Mouse (Mus musculus) midbrain, embryonic 16.5 days (tissue): ENCODE data around the gene Ftcd. TPM values are rescaled to one million over a fixed set of nuclear protein-coding genes. Genes with fewer than 3 reads are reported as not detected.

Experiments
- ATAC-seq: fragments of 200-750 bp; cut with Nextera tagmentation; 2 replicates; pipeline ENCODE4 v1.8.0; 2017; ENCODE audit warnings: moderate TSS enrichment
- H3K27ac ChIP-seq: fragments of 300-500 bp; sonication (generic); 2 replicates; pipeline ENCODE4 v1.5.1; 2014; ENCODE audit warnings: mild to moderate bottlenecking, low read length, mixed read lengths
- H3K27me3 ChIP-seq: fragments of 300-500 bp; sonication (generic); 2 replicates; pipeline ENCODE4 v1.6.1; 2014; ENCODE audit warnings: low read depth, low read length, mixed read lengths; ENCODE audit not compliant: control insufficient read depth, insufficient read depth
- H3K36me3 ChIP-seq: fragments of 300-500 bp; sonication (generic); 2 replicates; pipeline ENCODE4 v1.6.1; 2014; ENCODE audit warnings: mild to moderate bottlenecking, low read length, moderate library complexity, mixed read lengths; ENCODE audit not compliant: control insufficient read depth, insufficient read depth
- H3K4me1 ChIP-seq: fragments of 300-500 bp; sonication (generic); 2 replicates; pipeline ENCODE4 v1.6.1; 2014; ENCODE audit warnings: mild to moderate bottlenecking, low read length, mixed read lengths; ENCODE audit not compliant: control insufficient read depth, insufficient read depth
- H3K4me2 ChIP-seq: fragments of 300-500 bp; sonication (generic); 2 replicates; pipeline ENCODE4 v1.6.1; 2014; ENCODE audit warnings: mild to moderate bottlenecking, low read length, mixed read lengths
- H3K4me3 ChIP-seq: fragments of 300-500 bp; sonication (generic); 2 replicates; pipeline ENCODE4 v1.5.1; 2014; ENCODE audit warnings: low read depth, mild to moderate bottlenecking, low read length, moderate library complexity, mixed read lengths
- H3K9ac ChIP-seq: fragments of 300-500 bp; sonication (generic); 2 replicates; pipeline ENCODE4 v1.6.1; 2014; ENCODE audit warnings: low read depth, low read length, mixed read lengths
- H3K9me3 ChIP-seq: fragments of 300-500 bp; sonication (generic); replicated peaks from 2 replicates; pipeline ENCODE4 v1.6.1; 2014; ENCODE audit warnings: mild to moderate bottlenecking, low read length, mixed read lengths; ENCODE audit not compliant: control insufficient read depth, poor library complexity, severe bottlenecking
- whole genome bisulfite sequencing: fragments of 180-500 bp; shearing (Covaris S2); extraction: QIAGEN DNeasy Blood & Tissue Kit; methylation state at CpG from one replicate; pipeline ENCODE4 v1.1.7; 2014; 5-methylcytosine and 5-hydroxymethylcytosine counted together
- polyA plus RNA-seq: library from polyadenylated mRNA; unstranded; fragments of >200 nt; fragmentation: Nextera tagmentation; extraction: Ambion mirVana; gene quantifications from 2 replicates; pipeline ENCODE4 v1.2.1, GENCODE M21; 2015

The Ftcd gene
- 0.09 TPM in 1 of 2 replicates, not detected in the other for polyA plus RNA-seq

GRCm38 (mm10) chr10:76575374-76575773 is at the start of gene Ftcd:
Gene Ftcd (plus strand): TSS chr10:76575648.
- no peak within 1 kb of the TSS for H3K9ac ChIP-seq
- WGBS: 81% methylated on average over 3 of the region's 3 CpGs
- no peaks in the 10 kb centered on the region for H3K27me3 ChIP-seq
- H3K4me2 ChIP-seq: no peak within 1 kb of the TSS
- no peak for ATAC-seq
- H3K27ac ChIP-seq: no peak within 1 kb of the TSS
- H3K9me3 ChIP-seq: no peaks in the 10 kb centered on the region
- H3K4me3 ChIP-seq: no peak within 1 kb of the TSS
- no peaks in the 10 kb centered on the region for H3K36me3 ChIP-seq
- H3K4me1 ChIP-seq: no peaks in the 10 kb centered on the region

DNA sequence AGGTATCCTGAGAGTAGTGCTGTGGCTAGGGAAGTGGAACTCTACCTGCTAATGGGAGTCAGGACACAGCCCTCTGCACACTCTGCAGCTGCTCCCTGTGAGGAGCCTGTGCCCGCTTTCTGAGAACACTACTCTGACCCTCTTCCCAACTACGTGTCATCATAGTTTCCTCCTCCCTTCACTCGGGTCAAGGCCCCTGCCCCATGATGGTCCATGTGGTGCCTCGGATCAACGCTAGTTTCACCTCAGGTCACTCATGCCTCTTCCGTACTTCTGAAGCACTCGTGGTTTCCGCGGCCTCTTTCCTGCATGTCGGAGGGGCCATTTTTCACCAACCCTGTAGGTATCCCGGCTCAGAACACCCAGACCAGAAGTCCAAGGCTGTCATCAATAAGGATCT is 44.5 kb upstream of the Ftcd start:
- peaks cover 29% of the 10 kb centered on the region for H3K4me1 ChIP-seq
- peak overlapping the region; percentile 71 for H3K9ac ChIP-seq
- no peaks in the 10 kb centered on the region for H3K27me3 ChIP-seq
- H3K4me2 ChIP-seq: peak overlapping the region; percentile 86
- peak overlapping the region; percentile 69 for H3K27ac ChIP-seq
- peaks cover 5% of the 10 kb centered on the region for H3K36me3 ChIP-seq
- no peaks in the 10 kb centered on the region for H3K9me3 ChIP-seq
- H3K4me3 ChIP-seq: peak overlapping the region; percentile 79
- WGBS: 2% methylated on average over 11 of the region's 11 CpGs
- peak; percentile 62 for ATAC-seq

GRCm38 (mm10) chr10:76531375-76531774 is 44.1 kb upstream of the Ftcd start, which contains the start of gene Lss:
Gene Lss (plus strand): TSS chr10:76531588.
- peaks cover 29% of the 10 kb centered on the region for H3K4me1 ChIP-seq
- peak; percentile 100 for ATAC-seq
- H3K36me3 ChIP-seq: peaks cover 9% of the 10 kb centered on the region
- under 1% methylated on average over 36 of the region's 37 CpGs for WGBS
- no peaks in the 10 kb centered on the region for H3K9me3 ChIP-seq
- peak within 1 kb of the TSS; percentile 86 for H3K27ac ChIP-seq
- peak within 1 kb of the TSS; percentile 86 for H3K4me2 ChIP-seq
- peak within 1 kb of the TSS; percentile 79 for H3K4me3 ChIP-seq
- peak within 1 kb of the TSS; percentile 83 for H3K9ac ChIP-seq
- no peaks in the 10 kb centered on the region for H3K27me3 ChIP-seq

DNA sequence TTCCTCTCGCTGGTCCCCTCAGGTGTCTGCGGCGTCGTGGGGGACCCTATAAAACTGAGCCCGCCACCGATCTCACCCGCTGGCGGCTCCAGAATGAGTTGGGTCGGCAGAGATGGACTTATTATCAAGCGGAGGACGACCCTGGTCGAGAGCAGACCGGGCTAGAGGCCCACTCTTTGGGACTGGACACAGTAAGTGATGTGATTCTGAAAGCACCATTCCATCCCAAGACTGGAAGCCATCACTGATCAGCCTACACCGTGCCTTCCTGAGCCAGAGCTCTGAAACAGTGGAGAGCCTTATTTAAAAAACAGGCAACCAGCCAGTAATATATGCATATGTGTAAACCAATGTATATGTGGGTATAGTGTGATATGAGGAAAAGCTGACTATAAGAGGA is 43.6 kb upstream of the Ftcd start:
- WGBS: 0% methylated on average over 14 of the region's 14 CpGs
- peaks cover 29% of the 10 kb centered on the region for H3K4me1 ChIP-seq

DNA sequence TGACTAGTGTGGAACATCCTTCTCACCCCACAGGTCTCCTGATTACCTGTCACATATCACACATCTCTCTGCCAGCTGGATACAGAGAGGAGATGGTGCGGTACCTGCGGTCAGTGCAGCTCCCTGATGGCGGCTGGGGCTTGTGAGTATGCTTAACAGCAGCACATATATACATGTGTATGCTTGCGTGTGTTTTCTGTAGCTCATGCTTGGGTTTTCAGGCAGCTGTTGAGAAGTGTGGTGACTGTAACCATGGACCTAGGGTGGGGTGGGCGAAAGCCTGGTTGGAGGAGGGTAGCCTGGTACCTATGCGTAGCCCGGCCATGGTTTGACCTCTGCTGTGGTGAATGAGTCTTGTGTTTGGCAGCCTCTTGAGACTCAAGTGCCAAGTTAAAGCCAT is 39.9 kb upstream of the Ftcd start:
- Histone ChIP-seq H3K4me1 (peaks cover 28% of the 10 kb centered on the region), H3K27me3 (no peaks in the 10 kb centered on the region), H3K4me2 (no peak overlapping the region), H3K9ac (no peak overlapping the region), H3K36me3 (peaks cover 33% of the 10 kb centered on the region), H3K27ac (no peak overlapping the region), H3K4me3 (no peak overlapping the region), H3K9me3 (no peaks in the 10 kb centered on the region)
- ATAC-seq: no peak
- 98% methylated on average over 7 of the region's 7 CpGs for WGBS

More for the DNA sequence above, 43.6 kb upstream of the Ftcd start:
- Histone ChIP-seq H3K9me3 (no peaks in the 10 kb centered on the region), H3K4me3 (peak overlapping the region; percentile 79), H3K27me3 (no peaks in the 10 kb centered on the region), H3K36me3 (peaks cover 11% of the 10 kb centered on the region), H3K4me2 (peak overlapping the region; percentile 86), H3K9ac (peak overlapping the region; percentile 83), H3K27ac (peak overlapping the region; percentile 86)
- ATAC-seq: peak; percentile 60

DNA sequence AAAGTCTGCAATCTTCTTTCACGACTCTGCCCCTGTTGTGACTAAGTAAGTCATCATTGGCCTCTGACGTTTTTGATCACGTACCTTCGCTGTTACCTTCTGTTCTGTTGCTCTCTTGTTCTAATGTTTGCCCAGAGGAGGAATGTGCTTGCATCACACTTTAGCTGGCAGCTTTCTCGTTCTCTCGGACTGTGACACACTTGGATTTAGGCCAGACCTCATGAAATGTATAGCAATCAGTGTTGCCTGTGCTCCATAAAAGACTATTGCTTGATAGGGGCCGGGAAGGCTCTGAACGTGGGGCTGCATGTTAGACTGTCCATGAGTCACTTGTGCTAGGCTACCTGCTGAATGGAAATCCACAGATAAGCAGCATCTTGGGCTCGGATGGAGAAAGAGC is 37.8 kb upstream of the Ftcd start:
- H3K27me3 ChIP-seq: no peaks in the 10 kb centered on the region
- no peaks in the 10 kb centered on the region for H3K9me3 ChIP-seq
- H3K4me3 ChIP-seq: no peak overlapping the region
- WGBS: 87% methylated on average over 9 of the region's 9 CpGs
- H3K4me1 ChIP-seq: peaks cover 16% of the 10 kb centered on the region
- H3K4me2 ChIP-seq: no peak overlapping the region
- H3K36me3 ChIP-seq: peaks cover 49% of the 10 kb centered on the region
- no peak for ATAC-seq
- no peak overlapping the region for H3K27ac ChIP-seq
- H3K9ac ChIP-seq: no peak overlapping the region

GRCm38 (mm10) chr10:76541336-76542085 is 33.9 kb upstream of the Ftcd start:
- WGBS: 95% methylated on average over 11 of the region's 11 CpGs
- no peak overlapping the region for H3K9ac ChIP-seq
- no peak overlapping the region for H3K27ac ChIP-seq
- no peaks in the 10 kb centered on the region for H3K4me1 ChIP-seq
- H3K4me2 ChIP-seq: no peak overlapping the region
- H3K36me3 ChIP-seq: peaks cover 67% of the 10 kb centered on the region
- no peak for ATAC-seq
- H3K27me3 ChIP-seq: no peaks in the 10 kb centered on the region
- H3K9me3 ChIP-seq: no peaks in the 10 kb centered on the region
- no peak overlapping the region for H3K4me3 ChIP-seq

GRCm38 (mm10) chr10:76542636-76543375 is 32.6 kb upstream of the Ftcd start:
- 93% methylated on average over 10 of the region's 10 CpGs for WGBS
- no peak for ATAC-seq

GRCm38 (mm10) chr10:76546566-76546965 is 28.9 kb upstream of the Ftcd start:
- Histone ChIP-seq H3K36me3 (peaks cover 73% of the 10 kb centered on the region), H3K27ac (no peak overlapping the region), H3K4me1 (no peaks in the 10 kb centered on the region), H3K27me3 (no peaks in the 10 kb centered on the region), H3K9me3 (no peaks in the 10 kb centered on the region), H3K4me3 (no peak overlapping the region), H3K9ac (no peak overlapping the region), H3K4me2 (no peak overlapping the region)
- ATAC-seq: no peak
- 93% methylated on average over 8 of the region's 8 CpGs for WGBS

More at GRCm38 (mm10) chr10:76542636-76543375, 32.6 kb upstream of the Ftcd start:
- no peaks in the 10 kb centered on the region for H3K27me3 ChIP-seq
- H3K9me3 ChIP-seq: no peaks in the 10 kb centered on the region
- H3K27ac ChIP-seq: no peak overlapping the region
- H3K36me3 ChIP-seq: peaks cover 74% of the 10 kb centered on the region
- H3K9ac ChIP-seq: no peak overlapping the region
- no peak overlapping the region for H3K4me3 ChIP-seq
- H3K4me1 ChIP-seq: no peaks in the 10 kb centered on the region
- H3K4me2 ChIP-seq: no peak overlapping the region
